Mouse (Mus musculus): ENCODE data around the gene Fmo5. TPM values are rescaled to one million over a fixed set of nuclear protein-coding genes. Genes with fewer than 3 reads are reported as not detected.

Gene Fmo5
- polyA plus RNA-seq, 1 experiment from 2014 or later: 0.75 TPM

DNA sequence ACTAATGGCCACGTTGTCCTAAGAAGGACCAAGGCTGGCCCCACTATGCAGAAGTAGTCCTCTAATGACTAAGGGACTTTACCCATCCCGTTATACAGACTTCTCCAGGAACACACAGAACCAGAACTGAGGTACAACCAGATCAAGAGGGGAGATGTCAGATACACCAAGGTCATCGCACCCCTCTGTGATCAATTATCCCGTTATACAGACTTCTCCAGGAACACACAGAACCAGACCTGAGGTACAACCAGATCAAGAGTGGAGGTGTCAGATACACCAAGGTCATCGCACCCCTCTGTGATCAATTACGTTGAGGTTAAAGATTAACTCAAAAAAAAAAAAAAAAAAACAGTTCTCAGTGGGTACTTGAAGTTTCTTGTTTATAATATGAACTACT lies 17.6 kb upstream of the Fmo5 start:
- 95% methylated on average over 6 of the region's 6 CpGs for WGBS
- H3K27ac ChIP-seq: no peak overlapping the region

DNA sequence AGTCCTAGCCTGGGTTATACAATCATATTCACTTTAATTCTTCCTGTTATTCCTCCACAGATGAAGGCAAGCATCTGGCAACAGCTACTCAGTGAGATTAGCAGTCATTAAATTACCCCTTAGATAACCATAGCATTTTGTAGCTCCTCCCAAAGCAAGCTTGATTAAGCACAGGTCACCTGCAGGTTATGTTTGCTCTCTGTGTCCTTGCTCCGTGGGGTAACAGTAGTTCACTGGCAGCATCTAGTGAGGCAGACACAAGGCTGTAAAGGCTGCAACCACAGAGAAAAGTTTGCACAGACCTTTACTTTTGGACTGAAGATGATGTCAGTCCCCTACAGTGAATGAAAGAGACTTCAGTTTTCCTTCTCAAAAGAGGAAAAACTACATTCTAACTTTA lies 13.4 kb upstream of the Fmo5 start:
- no peaks in the 10 kb centered on the region for H3K4me1 ChIP-seq
- no peak overlapping the region for H3K4me2 ChIP-seq (replicated peaks)
- no peak overlapping the region for H3K4me3 ChIP-seq
- no peak for ATAC-seq (ENCODE audit: low FRiP score, low read depth)
- H3K9ac ChIP-seq: no peak overlapping the region
- H3K27ac ChIP-seq: no peak overlapping the region
- WGBS: 42% methylated on average over 1 of the region's 1 CpGs
- H3K27me3 ChIP-seq (replicated peaks): no peaks in the 10 kb centered on the region
- H3K9me3 ChIP-seq: no peaks in the 10 kb centered on the region
- no peaks in the 10 kb centered on the region for H3K36me3 ChIP-seq

More for the DNA sequence above, 17.6 kb upstream of the Fmo5 start:
- Histone ChIP-seq H3K4me1 (no peaks in the 10 kb centered on the region), H3K36me3 (no peaks in the 10 kb centered on the region), H3K4me2 (replicated peaks) (no peak overlapping the region), H3K9ac (no peak overlapping the region), H3K9me3 (no peaks in the 10 kb centered on the region), H3K27me3 (replicated peaks) (no peaks in the 10 kb centered on the region), H3K4me3 (no peak overlapping the region)
- ATAC-seq (ENCODE audit: low FRiP score, low read depth): no peak

DNA sequence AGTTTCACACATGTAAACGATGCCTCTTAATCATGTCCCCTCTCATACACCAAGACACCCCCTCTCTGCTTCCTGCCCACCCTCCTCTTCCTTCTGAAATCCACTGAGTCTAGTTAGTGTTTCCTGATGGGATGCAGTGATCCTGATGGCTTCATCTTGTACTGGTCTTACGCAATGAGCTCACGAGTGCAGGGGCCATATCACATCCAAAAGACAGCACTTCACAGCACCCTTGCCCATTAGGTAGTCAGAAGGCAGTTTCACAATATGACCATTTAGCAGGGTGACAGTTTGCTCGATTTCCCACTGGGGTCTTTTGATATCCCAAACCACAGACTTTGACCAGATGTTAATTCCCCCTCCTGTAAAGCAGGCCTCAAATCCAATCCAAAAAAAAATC lies 12.7 kb upstream of the Fmo5 start:
- H3K4me3 ChIP-seq: no peak overlapping the region
- H3K4me1 ChIP-seq: no peaks in the 10 kb centered on the region
- H3K27me3 ChIP-seq (replicated peaks): no peaks in the 10 kb centered on the region
- no peak overlapping the region for H3K4me2 ChIP-seq (replicated peaks)
- H3K9me3 ChIP-seq: no peaks in the 10 kb centered on the region
- H3K36me3 ChIP-seq: no peaks in the 10 kb centered on the region
- H3K9ac ChIP-seq: no peak overlapping the region
- ATAC-seq (ENCODE audit: low FRiP score, low read depth): no peak
- WGBS: 87% methylated on average over 4 of the region's 4 CpGs
- no peak overlapping the region for H3K27ac ChIP-seq

DNA sequence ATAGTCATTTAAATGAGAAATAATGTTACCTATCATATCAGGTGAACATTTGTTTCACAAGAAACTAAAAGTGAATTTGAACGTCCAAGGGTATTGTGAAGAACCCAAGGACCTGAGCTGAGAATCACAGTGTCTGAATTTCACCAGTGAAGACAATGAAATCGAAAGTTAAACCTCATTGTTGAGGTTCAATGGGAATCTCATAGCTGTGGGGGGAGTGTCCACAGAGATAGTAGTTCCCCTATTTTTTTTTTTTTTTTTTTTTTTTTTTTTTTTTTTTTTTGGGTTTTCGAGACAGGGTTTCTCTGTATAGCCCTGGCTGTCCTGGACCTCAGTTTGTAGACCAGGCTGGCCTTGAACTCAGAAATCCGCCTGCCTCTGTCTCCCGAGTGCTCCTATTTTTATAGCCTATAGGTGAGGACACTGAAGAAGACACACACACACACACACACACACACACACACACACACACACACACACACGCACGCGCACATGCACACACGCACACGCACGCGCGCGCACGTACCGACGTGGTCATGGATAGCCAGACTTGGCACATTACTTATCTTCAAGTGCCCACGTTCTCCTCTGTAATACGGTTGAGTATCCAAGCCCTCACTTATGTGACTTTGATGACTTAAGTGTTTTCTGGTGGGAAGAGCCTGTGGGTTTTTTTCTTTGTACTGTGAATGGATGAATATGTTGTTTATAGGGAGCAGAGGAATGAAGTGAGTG lies 11.3 kb upstream of the Fmo5 start:
- 93% methylated on average over 19 of the region's 19 CpGs for WGBS
- Histone ChIP-seq H3K27me3 (replicated peaks) (no peaks in the 10 kb centered on the region), H3K4me2 (replicated peaks) (no peak overlapping the region), H3K27ac (no peak overlapping the region), H3K4me1 (no peaks in the 10 kb centered on the region), H3K36me3 (no peaks in the 10 kb centered on the region), H3K9ac (no peak overlapping the region), H3K9me3 (no peaks in the 10 kb centered on the region), H3K4me3 (no peak overlapping the region)
- no peak for ATAC-seq (ENCODE audit: low FRiP score, low read depth)

DNA sequence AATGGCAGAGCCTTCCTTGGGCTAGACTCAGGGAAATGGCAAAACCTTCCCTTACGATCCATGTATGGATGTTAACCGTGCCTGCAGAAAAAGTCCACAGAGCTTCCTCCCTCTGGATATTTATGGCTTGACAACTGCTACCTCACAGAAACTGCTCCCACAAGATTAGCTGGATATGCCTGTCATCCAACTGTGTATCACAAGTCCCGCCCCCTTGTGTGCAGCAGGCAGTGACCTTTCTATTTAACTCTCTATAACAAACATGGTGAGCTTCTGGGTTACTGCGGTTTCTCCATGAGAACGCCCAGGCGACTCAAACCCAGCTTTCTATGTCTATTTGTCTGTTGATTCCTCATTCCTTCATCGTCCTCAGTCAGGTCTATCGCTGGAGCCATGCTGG lies 10.7 kb upstream of the Fmo5 start:
- Histone ChIP-seq H3K27ac (no peak overlapping the region), H3K27me3 (replicated peaks) (no peaks in the 10 kb centered on the region), H3K36me3 (no peaks in the 10 kb centered on the region), H3K9me3 (no peaks in the 10 kb centered on the region), H3K4me1 (no peaks in the 10 kb centered on the region), H3K4me2 (replicated peaks) (no peak overlapping the region), H3K9ac (no peak overlapping the region), H3K4me3 (no peak overlapping the region)
- ATAC-seq (ENCODE audit: low FRiP score, low read depth): no peak
- 86% methylated on average over 8 of the region's 8 CpGs for WGBS

DNA sequence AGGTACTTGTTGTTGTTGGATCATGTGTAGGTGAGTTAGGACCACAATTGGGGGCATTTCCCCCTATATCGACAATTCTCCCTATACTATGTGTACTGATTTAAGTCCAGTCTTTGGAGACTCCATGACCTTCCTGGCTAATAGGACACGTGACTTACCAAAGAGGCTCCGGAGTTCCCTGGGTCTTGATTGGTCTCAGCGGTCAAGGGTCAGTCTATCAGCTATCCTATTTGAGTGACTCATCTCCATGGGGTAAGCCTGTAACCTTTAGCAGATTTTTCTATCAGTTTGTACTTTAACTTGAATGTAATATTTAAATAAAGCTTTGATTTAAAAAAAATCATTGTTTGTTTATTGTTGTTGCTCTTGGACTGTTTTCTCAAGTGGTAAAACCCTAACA lies 7.9 kb upstream of the Fmo5 start:
- H3K27me3 ChIP-seq (replicated peaks): no peaks in the 10 kb centered on the region
- H3K4me2 ChIP-seq (replicated peaks): no peak overlapping the region
- no peaks in the 10 kb centered on the region for H3K36me3 ChIP-seq
- H3K9me3 ChIP-seq: no peaks in the 10 kb centered on the region
- H3K9ac ChIP-seq: no peak overlapping the region
- no peak for ATAC-seq (ENCODE audit: low FRiP score, low read depth)
- no peaks in the 10 kb centered on the region for H3K4me1 ChIP-seq
- H3K27ac ChIP-seq: no peak overlapping the region
- 91% methylated on average over 4 of the region's 4 CpGs for WGBS
- no peak overlapping the region for H3K4me3 ChIP-seq

DNA sequence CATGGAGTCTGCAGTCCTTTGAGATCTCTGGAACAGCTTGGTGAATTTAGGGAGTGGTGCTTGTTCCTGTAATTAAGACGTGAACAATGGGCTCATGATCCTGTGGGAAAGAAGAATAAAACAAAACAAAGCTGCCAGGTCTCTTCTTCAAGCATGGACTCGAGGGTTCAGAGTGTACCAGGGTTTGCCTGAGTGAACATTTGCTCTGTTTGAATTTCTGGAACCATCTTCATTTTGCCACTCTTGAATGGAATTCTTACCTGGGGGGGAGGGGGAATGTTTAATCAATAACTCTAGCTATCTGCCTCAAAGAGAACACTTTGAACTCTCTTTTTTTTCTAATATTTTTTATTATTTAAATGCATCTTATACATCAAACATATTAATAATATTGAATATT lies 4.0 kb upstream of the Fmo5 start:
- 63% methylated on average over 2 of the region's 2 CpGs for WGBS
- no peak overlapping the region for H3K4me2 ChIP-seq (replicated peaks)

DNA sequence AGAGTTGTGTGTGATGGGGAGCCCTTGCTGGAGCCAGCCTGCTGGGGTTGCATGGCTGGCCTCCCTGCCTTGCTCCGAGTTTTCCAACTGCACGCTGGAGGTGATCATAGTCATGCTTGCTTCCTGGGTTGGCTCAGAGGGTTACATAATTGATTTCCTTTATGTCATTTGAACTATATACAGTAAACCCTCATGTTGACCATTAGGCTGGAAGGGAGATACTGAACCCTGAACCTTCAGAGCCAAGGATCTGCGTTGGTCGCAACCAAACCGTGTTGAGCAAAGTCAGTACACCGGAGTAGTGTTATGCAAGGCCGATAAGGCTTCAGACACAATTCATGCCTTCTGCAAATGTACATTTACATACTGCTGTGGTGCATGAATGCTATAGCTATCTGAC lies 711 bp upstream of the Fmo5 start:
- no peak overlapping the region for H3K4me3 ChIP-seq
- H3K9ac ChIP-seq: no peak overlapping the region
- no peaks in the 10 kb centered on the region for H3K36me3 ChIP-seq
- peak overlapping the region; percentile 56 for H3K4me2 ChIP-seq (replicated peaks)
- peaks cover 4% of the 10 kb centered on the region; the same call in 1 of the 2 replicates for H3K4me1 ChIP-seq
- H3K9me3 ChIP-seq: no peaks in the 10 kb centered on the region
- H3K27me3 ChIP-seq (replicated peaks): no peaks in the 10 kb centered on the region
- no peak for ATAC-seq (ENCODE audit: low FRiP score, low read depth)
- H3K27ac ChIP-seq: no peak overlapping the region
- WGBS: 84% methylated on average over 7 of the region's 7 CpGs

More for the DNA sequence above, 4.0 kb upstream of the Fmo5 start:
- H3K27me3 ChIP-seq (replicated peaks): no peaks in the 10 kb centered on the region
- no peak for ATAC-seq (ENCODE audit: low FRiP score, low read depth)
- H3K4me1 ChIP-seq: peaks cover 4% of the 10 kb centered on the region; the same call in 1 of the 2 replicates
- no peak overlapping the region for H3K9ac ChIP-seq
- no peak overlapping the region for H3K27ac ChIP-seq
- H3K9me3 ChIP-seq: no peaks in the 10 kb centered on the region
- H3K4me3 ChIP-seq: no peak overlapping the region
- H3K36me3 ChIP-seq: no peaks in the 10 kb centered on the region

DNA sequence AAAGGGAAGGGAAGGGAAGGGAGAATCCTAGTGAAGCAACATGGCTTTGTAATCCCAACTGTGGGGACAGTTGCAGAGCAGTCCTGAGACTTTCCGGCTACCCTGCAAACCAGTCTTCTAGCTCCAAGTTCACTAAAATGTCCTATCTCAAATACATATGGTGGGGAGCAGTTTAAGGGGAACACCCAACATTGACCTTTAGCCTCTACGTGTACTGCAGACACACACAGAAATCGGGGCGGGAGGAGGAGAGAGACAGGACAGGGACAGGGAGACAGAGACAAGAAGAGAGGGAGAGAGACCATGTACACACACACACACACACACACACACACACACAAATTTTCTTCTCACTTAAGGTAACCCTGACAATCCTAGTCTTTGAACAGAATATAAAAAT lies 1.3 kb downstream of the Fmo5 start:
- Histone ChIP-seq H3K27me3 (replicated peaks) (no peaks in the 10 kb centered on the region), H3K36me3 (no peaks in the 10 kb centered on the region), H3K9ac (no peak overlapping the region), H3K9me3 (no peaks in the 10 kb centered on the region), H3K27ac (no peak overlapping the region), H3K4me1 (peaks cover 4% of the 10 kb centered on the region; the same call in 1 of the 2 replicates), H3K4me2 (replicated peaks) (no peak overlapping the region), H3K4me3 (no peak overlapping the region)
- ATAC-seq (ENCODE audit: low FRiP score, low read depth): no peak
- WGBS: 90% methylated on average over 4 of the region's 4 CpGs

DNA sequence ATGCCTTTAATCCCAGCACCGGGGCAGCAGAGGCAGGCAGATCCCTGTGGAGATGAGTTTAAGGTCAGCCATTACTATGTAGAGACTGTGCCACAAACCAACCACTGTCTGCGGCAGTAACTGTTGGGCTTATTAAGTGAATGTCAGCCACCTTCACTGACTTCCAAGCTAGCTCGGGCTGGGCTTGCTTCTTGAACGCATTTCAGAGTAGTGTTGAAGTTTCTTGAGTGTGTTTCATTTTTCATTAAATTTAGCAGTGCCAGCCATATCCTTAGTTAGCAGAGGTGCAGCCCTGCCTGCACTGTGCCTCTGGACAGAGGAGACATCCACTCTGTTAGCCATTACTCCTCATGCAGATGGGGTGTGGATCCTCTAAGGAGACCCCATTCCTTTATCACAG lies 2.1 kb downstream of the Fmo5 start:
- 96% methylated on average over 4 of the region's 4 CpGs for WGBS
- ATAC-seq (ENCODE audit: low FRiP score, low read depth): no peak

DNA sequence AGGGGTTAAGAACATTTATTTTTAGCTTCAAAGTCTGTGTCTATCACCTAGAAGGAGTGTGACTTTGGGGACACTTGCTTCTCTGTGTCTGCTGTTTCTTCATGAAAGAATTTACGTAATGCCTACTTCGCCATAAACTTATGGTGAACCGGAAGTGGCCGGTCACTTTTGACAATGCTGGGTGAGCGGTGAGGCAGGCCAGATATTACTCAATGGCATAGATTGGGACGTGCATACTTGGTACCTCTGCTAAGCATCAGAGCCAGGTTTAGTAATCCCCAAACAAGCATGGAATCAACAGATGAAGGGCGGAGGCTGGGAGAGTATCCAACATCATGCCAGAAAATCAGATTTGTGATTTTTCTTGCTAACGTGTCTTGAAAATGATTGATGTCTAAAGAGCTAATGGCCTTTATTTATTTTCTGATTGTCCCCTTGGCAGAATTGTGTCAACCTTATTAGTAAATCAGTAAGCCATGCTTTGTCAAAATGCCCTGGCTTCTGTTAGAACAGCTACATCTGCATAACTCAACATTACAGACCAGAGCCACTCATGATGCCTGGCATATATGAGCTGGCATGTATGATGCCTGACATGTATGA lies 2.8 kb downstream of the Fmo5 start:
- no peak for ATAC-seq (ENCODE audit: low FRiP score, low read depth)
- H3K36me3 ChIP-seq: no peaks in the 10 kb centered on the region
- no peak overlapping the region for H3K4me2 ChIP-seq (replicated peaks)
- H3K9ac ChIP-seq: no peak overlapping the region
- H3K27ac ChIP-seq: no peak overlapping the region
- 93% methylated on average over 8 of the region's 8 CpGs for WGBS
- no peaks in the 10 kb centered on the region for H3K9me3 ChIP-seq
- peaks cover 4% of the 10 kb centered on the region; the same call in 1 of the 2 replicates for H3K4me1 ChIP-seq
- H3K4me3 ChIP-seq: no peak overlapping the region
- no peaks in the 10 kb centered on the region for H3K27me3 ChIP-seq (replicated peaks)

More for the DNA sequence above, 2.1 kb downstream of the Fmo5 start:
- Histone ChIP-seq H3K9me3 (no peaks in the 10 kb centered on the region), H3K4me3 (no peak overlapping the region), H3K4me2 (replicated peaks) (no peak overlapping the region), H3K4me1 (peaks cover 4% of the 10 kb centered on the region; the same call in 1 of the 2 replicates), H3K9ac (no peak overlapping the region), H3K36me3 (no peaks in the 10 kb centered on the region), H3K27ac (no peak overlapping the region), H3K27me3 (replicated peaks) (no peaks in the 10 kb centered on the region)

DNA sequence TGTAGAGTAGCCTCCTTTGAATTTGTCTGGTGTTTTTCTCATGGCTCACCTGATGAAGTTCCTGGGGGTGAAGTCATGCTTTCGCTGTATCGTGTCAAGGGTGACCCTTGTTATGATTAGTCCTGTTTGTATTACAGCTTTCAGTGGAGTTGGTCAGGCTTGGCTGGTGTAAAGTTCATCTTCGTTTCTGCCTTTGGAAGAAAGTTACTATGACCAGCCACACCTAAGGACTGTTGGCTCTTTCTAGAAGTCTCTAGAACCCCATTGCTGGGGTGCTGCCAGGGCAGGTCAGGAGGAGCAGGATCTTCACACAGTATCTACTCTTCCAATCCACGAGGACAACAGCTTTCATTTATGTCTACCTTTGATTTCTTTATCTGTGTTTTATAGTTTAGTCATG lies 4.9 kb downstream of the Fmo5 start:
- H3K4me1 ChIP-seq: peaks cover 4% of the 10 kb centered on the region; the same call in 1 of the 2 replicates

DNA sequence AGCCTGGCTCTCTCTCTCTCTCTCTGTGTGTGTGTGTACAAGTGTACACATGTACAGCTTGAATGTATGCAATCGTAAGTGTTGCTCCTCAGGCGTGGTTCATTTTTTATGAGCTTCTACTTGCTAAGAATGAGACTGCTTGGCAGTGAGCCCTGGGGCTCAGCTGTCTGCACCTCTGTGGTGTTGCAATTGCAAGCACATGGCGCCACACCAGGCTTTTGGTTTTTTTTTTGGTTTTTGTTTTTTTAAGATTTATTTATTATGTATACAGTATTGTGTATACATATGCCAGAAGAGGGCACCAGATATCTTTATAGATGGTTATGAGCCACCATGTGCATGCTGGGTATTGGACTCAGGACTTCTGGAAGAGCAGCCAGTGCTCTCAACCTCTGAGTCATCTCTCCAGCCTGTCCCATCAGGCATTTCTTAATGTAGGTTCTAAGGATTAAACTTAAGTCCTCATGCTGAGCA lies 5.7 kb downstream of the Fmo5 start:
- ATAC-seq (ENCODE audit: low FRiP score, low read depth): no peak
- Histone ChIP-seq H3K27ac (no peak overlapping the region), H3K4me1 (no peaks in the 10 kb centered on the region), H3K36me3 (no peaks in the 10 kb centered on the region), H3K9ac (no peak overlapping the region), H3K4me2 (replicated peaks) (no peak overlapping the region), H3K9me3 (no peaks in the 10 kb centered on the region), H3K27me3 (replicated peaks) (no peaks in the 10 kb centered on the region), H3K4me3 (no peak overlapping the region)
- 89% methylated on average over 3 of the region's 3 CpGs for WGBS

More for the DNA sequence above, 4.9 kb downstream of the Fmo5 start:
- no peaks in the 10 kb centered on the region for H3K27me3 ChIP-seq (replicated peaks)
- WGBS: 86% methylated on average over 4 of the region's 4 CpGs
- no peaks in the 10 kb centered on the region for H3K36me3 ChIP-seq
- ATAC-seq (ENCODE audit: low FRiP score, low read depth): no peak
- H3K27ac ChIP-seq: no peak overlapping the region
- H3K4me2 ChIP-seq (replicated peaks): no peak overlapping the region
- H3K4me3 ChIP-seq: no peak overlapping the region
- H3K9ac ChIP-seq: no peak overlapping the region
- no peaks in the 10 kb centered on the region for H3K9me3 ChIP-seq

All from neural tube, embryonic 12.5 days (tissue).